Mouse (Mus musculus) CH12.LX (cell line): ENCODE measurements at regions not wholly inside any gene's neighbourhood (a gene's known extent, or its start where the extent isn't known, plus 50 kb on each side); places are given as distances from the start of the nearest gene placed in this dataset.

Experiments used
- DNase-seq: peaks from one replicate; pipeline ENCODE4 v3.0.0-alpha.2; 2013; ENCODE audit errors: extremely low read depth
- H3K27ac ChIP-seq: 2 replicates; pipeline ENCODE4 v1.5.1; 2012; ENCODE audit warnings: low read depth, mild to moderate bottlenecking, control low read depth, moderate library complexity; ENCODE audit not compliant: insufficient read depth
- H3K27me3 ChIP-seq: replicated peaks from 2 replicates; pipeline ENCODE3; 2012; ENCODE audit warnings: inconsistent platforms
- H3K36me3 ChIP-seq, 2 experiments: replicated peaks in 1 of 2; 2 replicates each; pipeline versions ENCODE3 to v1.6.1; 2012; ENCODE audit warnings: inconsistent platforms in 1 of 2, low read length in 1 of 2, mild to moderate bottlenecking in 1 of 2, mixed read lengths in 1 of 2, moderate library complexity in 1 of 2; ENCODE audit not compliant: control insufficient read depth in 1 of 2, insufficient read depth in 1 of 2
- H3K4me1 ChIP-seq, 2 experiments: 2 replicates each; pipeline ENCODE4 v1.6.1; 2012; ENCODE audit warnings: inconsistent platforms in 1 of 2, moderate library complexity in 1 of 2; ENCODE audit not compliant: insufficient read depth in 2 of 2, control insufficient read depth in 1 of 2
- H3K4me2 ChIP-seq: 2 replicates; pipeline ENCODE4 v1.6.1; 2012; ENCODE audit warnings: low read depth, mild to moderate bottlenecking, control low read depth; ENCODE audit not compliant: poor library complexity, insufficient read depth, severe bottlenecking
- H3K4me3 ChIP-seq, 3 experiments: fragments of 150-350 bp in 1 of 3; sonication (generic) in 1 of 3; replicated peaks in 1 of 3; 2 replicates each; pipeline versions ENCODE3 to v1.5.1; 2011 to 2012; ENCODE audit warnings: low read depth in 2 of 3, low read length in 2 of 3, mild to moderate bottlenecking in 2 of 3, moderate library complexity in 2 of 3, control low read depth in 1 of 3, improper control_type of control experiment in 1 of 3, inconsistent platforms in 1 of 3, mixed read lengths in 1 of 3; ENCODE audit not compliant: poor library complexity in 1 of 3
- H3K79me2 ChIP-seq: replicated peaks from 2 replicates; pipeline ENCODE4 v1.6.1; 2012; ENCODE audit warnings: mild to moderate bottlenecking, moderate library complexity; ENCODE audit not compliant: control insufficient read depth, poor library complexity, insufficient read depth, severe bottlenecking; ENCODE audit errors: extremely low read depth
- H3K9ac ChIP-seq: 2 replicates; pipeline ENCODE4 v1.6.1; 2012; ENCODE audit warnings: low read depth, mild to moderate bottlenecking, control low read depth, moderate library complexity; ENCODE audit not compliant: insufficient read depth
- H3K9me3 ChIP-seq: replicated peaks from 2 replicates; pipeline ENCODE3; 2012; ENCODE audit warnings: low read length, inconsistent platforms, mixed read lengths
- BHLHE40 ChIP-seq: IDR thresholded peaks from 2 replicates; pipeline ENCODE4 v1.6.1; 2011; ENCODE audit warnings: mild to moderate bottlenecking, low read depth, low read length, improper control_type of control experiment
- CHD1 ChIP-seq: IDR thresholded peaks from 2 replicates; pipeline ENCODE4 v1.6.1; 2012; ENCODE audit warnings: low read depth, low read length, improper control_type of control experiment, inconsistent platforms
- CTCF ChIP-seq, 2 experiments: IDR thresholded peaks in 1 of 2; conservative IDR thresholded peaks in 1 of 2; 2 replicates each; pipeline ENCODE4 v1.5.1; 2011 to 2012; ENCODE audit warnings: low read depth in 2 of 2, low read length in 2 of 2, improper control_type of control experiment in 1 of 2, inconsistent platforms in 1 of 2, mild to moderate bottlenecking in 1 of 2, moderate library complexity in 1 of 2
- E2F4 ChIP-seq: IDR thresholded peaks from 2 replicates; pipeline ENCODE4 v1.6.1; 2011; ENCODE audit warnings: low read depth, low read length, improper control_type of control experiment; ENCODE audit not compliant: insufficient replicate concordance
- ELF1 ChIP-seq: IDR thresholded peaks from 2 replicates; pipeline ENCODE4 v1.6.1; 2014; ENCODE audit warnings: low read depth, mild to moderate bottlenecking, inconsistent platforms, low read length, improper control_type of control experiment
- HCFC1 ChIP-seq: IDR thresholded peaks from 2 replicates; pipeline ENCODE4 v1.6.1; 2012; ENCODE audit warnings: low read depth, mild to moderate bottlenecking, inconsistent platforms, low read length, improper control_type of control experiment
- JUN ChIP-seq: IDR thresholded peaks from 2 replicates; pipeline ENCODE4 v1.6.1; 2011; ENCODE audit warnings: low read depth, mild to moderate bottlenecking, low read length, improper control_type of control experiment, moderate library complexity; ENCODE audit not compliant: insufficient read depth
- JUND ChIP-seq: conservative IDR thresholded peaks from 2 replicates; pipeline ENCODE4 v1.6.1; 2011; ENCODE audit warnings: low read depth, low read length, improper control_type of control experiment
- KAT2A ChIP-seq: IDR thresholded peaks from 2 replicates; pipeline ENCODE4 v1.6.1; 2012; ENCODE audit warnings: low read length, improper control_type of control experiment, inconsistent platforms; ENCODE audit not compliant: insufficient replicate concordance
- MAFK ChIP-seq: IDR thresholded peaks from 2 replicates; pipeline ENCODE4 v1.6.1; 2011; ENCODE audit warnings: low read length, improper control_type of control experiment; ENCODE audit not compliant: insufficient replicate concordance
- MAX ChIP-seq: IDR thresholded peaks from 2 replicates; pipeline ENCODE4 v1.6.1; 2011; ENCODE audit warnings: low read length, improper control_type of control experiment
- MAZ ChIP-seq: IDR thresholded peaks from 2 replicates; pipeline ENCODE4 v1.6.1; 2012; ENCODE audit warnings: low read depth, mild to moderate bottlenecking, inconsistent platforms, low read length, improper control_type of control experiment, moderate library complexity
- MXI1 ChIP-seq: IDR thresholded peaks from 2 replicates; pipeline ENCODE4 v1.6.1; 2011; ENCODE audit warnings: mild to moderate bottlenecking, low read depth, low read length, improper control_type of control experiment
- MYC ChIP-seq: IDR thresholded peaks from 2 replicates; pipeline ENCODE4 v1.6.1; 2011; ENCODE audit warnings: low read depth, mild to moderate bottlenecking, improper control_type of control experiment, low read length
- NELFE ChIP-seq: IDR thresholded peaks from 2 replicates; pipeline ENCODE4 v1.6.1; 2011; ENCODE audit warnings: low read depth, low read length, improper control_type of control experiment
- PAX5 ChIP-seq: IDR thresholded peaks from 2 replicates; pipeline ENCODE4 v1.6.1; 2012; ENCODE audit warnings: low read length, inconsistent platforms, mixed read lengths
- POLR2AphosphoS2 ChIP-seq: IDR thresholded peaks from 2 replicates; pipeline ENCODE4 v1.6.1; 2011; ENCODE audit warnings: low read depth, low read length, improper control_type of control experiment
- RAD21 ChIP-seq: IDR thresholded peaks from 2 replicates; pipeline ENCODE4 v1.6.1; 2011; ENCODE audit warnings: low read depth, mild to moderate bottlenecking, low read length, improper control_type of control experiment, moderate library complexity
- RCOR1 ChIP-seq: conservative IDR thresholded peaks from 2 replicates; pipeline ENCODE4 v1.6.1; 2012; ENCODE audit warnings: low read depth, mild to moderate bottlenecking, inconsistent platforms, low read length, improper control_type of control experiment
- SIN3A ChIP-seq: IDR thresholded peaks from 2 replicates; pipeline ENCODE4 v1.6.1; 2012; ENCODE audit warnings: low read length, improper control_type of control experiment, inconsistent platforms
- SMC3 ChIP-seq: IDR thresholded peaks from 2 replicates; pipeline ENCODE4 v1.6.1; 2011; ENCODE audit warnings: low read depth, low read length, improper control_type of control experiment
- TBP ChIP-seq: conservative IDR thresholded peaks from 2 replicates; pipeline ENCODE4 v1.6.1; 2011; ENCODE audit warnings: low read depth, low read length, improper control_type of control experiment
- UBTF ChIP-seq: IDR thresholded peaks from 2 replicates; pipeline ENCODE4 v1.6.1; 2012; ENCODE audit warnings: low read depth, mild to moderate bottlenecking, inconsistent platforms, low read length, improper control_type of control experiment, moderate library complexity
- USF1 ChIP-seq: IDR thresholded peaks from 2 replicates; pipeline ENCODE4 v1.6.1; 2014; ENCODE audit warnings: low read depth, mild to moderate bottlenecking, inconsistent platforms, low read length, improper control_type of control experiment
- ZC3H11A ChIP-seq: IDR thresholded peaks from 2 replicates; pipeline ENCODE4 v1.6.1; 2012; ENCODE audit warnings: low read depth, mild to moderate bottlenecking, inconsistent platforms, low read length, improper control_type of control experiment
- ZKSCAN1 ChIP-seq: IDR thresholded peaks from 2 replicates; pipeline ENCODE4 v1.6.1; 2012; ENCODE audit warnings: low read depth, inconsistent platforms, low read length, improper control_type of control experiment, borderline replicate concordance
- ZMIZ1 ChIP-seq: IDR thresholded peaks from 2 replicates; pipeline ENCODE4 v1.6.1; 2012; ENCODE audit warnings: low read depth, mild to moderate bottlenecking, inconsistent platforms, low read length, improper control_type of control experiment
- ZNF384 ChIP-seq: IDR thresholded peaks from 2 replicates; pipeline ENCODE4 v1.6.1; 2012; ENCODE audit warnings: low read depth, low read length, improper control_type of control experiment, inconsistent platforms
- dilution Hi-C: fragments of 300-500 bp; cut with MboI; formaldehyde crosslinking; loops from 2 replicates; pipeline ENCODE4 v1.14.3; 2020; ENCODE audit warnings: low sequenced_read_pairs; ENCODE audit not compliant: extremely low pct_unique_long_range_greater_than_20kb, extremely low pct_ligation_motif_present
- in situ Hi-C: fragments of 300-500 bp; cut with MboI; formaldehyde crosslinking; loops from 3 replicates; pipeline ENCODE4 v1.14.3; 2019; ENCODE audit warnings: low sequenced_read_pairs, low pct_ligation_motif_present, low pct_unique_long_range_greater_than_20kb, mixed read lengths

DNA sequence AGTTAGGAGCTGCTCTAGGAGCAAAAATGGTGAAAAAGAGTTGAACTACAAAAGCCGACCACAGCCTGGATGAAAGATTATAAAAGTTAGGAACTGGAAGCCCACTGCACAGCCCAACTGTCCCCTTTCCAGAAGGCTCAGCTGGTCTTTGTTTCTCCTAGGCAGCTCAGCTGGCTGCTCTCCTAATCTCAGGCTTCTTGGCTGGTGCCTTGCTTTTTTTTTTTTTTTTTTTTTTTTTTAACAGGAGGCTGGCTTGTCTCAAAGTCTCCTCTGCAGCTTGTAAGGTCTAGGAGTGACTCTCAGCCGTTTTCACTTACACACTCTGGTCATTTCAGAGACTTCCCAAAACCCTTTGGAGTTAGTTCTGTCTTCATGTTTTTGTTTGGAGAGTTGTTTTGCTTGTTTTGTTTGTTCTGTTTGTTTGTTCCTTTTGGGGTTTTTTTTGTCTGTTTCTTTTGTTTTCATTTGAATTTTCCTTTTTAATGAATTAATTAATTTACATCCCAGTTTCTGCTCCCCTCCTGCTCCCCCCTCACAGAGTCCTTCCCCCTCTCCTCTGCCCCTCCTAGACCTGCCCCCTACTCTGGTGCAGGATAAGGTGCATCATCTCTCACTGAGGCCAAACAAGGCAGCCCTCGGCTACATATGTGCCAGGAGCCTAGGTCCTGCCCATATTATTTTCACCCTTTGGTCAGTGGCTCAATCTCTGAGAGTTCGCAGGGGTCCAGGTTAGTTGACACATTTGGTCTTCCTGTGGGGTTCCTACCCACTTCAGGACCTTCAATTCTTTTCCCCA is 225.6 kb upstream of the Gm11146 start:
- no peaks in the 10 kb centered on the region for H3K79me2 ChIP-seq
- H3K36me3 ChIP-seq: no peaks in the 10 kb centered on the region
- no peak overlapping the region for H3K27ac ChIP-seq
- H3K4me3 ChIP-seq: no peak overlapping the region
- H3K4me1 ChIP-seq: no peaks in the 10 kb centered on the region
- in situ Hi-C loops (no loop called here), dilution Hi-C loops (no loop called here)
- no peak overlapping the region for H3K9ac ChIP-seq
- no peak for DNase-seq
- H3K27me3 ChIP-seq: no peaks in the 10 kb centered on the region
- H3K4me2 ChIP-seq: no peak overlapping the region
- no peak for TF ChIP-seq MAZ
- no peak for TF ChIP-seq ZNF384
- TF ChIP-seq ZC3H11A: no peak
- TF ChIP-seq SMC3: no peak
- TF ChIP-seq HCFC1: no peak
- TF ChIP-seq E2F4: no peak
- no peak for TF ChIP-seq USF1
- no peak for TF ChIP-seq CHD1
- TF ChIP-seq ELF1: no peak
- TF ChIP-seq ZMIZ1: no peak
- no peak for TF ChIP-seq ZKSCAN1
- TF ChIP-seq RCOR1: no peak
- TF ChIP-seq POLR2AphosphoS2: no peak
- TF ChIP-seq TBP: no peak
- no peak for TF ChIP-seq SIN3A
- no peak for TF ChIP-seq MAX
- H3K9me3 ChIP-seq: peaks cover 60% of the 10 kb centered on the region

DNA sequence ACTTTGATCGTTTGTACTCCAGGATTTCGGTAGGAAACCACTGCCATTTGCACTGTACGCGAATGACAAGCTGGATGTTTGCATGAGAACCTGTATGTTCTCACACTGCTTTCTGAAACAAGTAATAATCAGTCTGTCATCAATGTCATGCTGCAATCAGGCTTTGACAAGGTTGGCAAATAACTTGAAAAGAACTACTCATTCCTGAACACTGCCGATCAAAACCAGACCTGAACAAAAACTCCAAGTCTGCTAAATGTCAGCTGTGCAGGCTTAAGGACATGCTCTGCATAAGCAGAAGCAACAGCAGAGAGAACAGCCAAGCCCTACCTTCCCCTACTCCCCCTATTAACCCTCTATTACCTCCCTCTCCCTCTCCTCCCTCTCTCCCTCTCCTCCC is 197.8 kb upstream of the Gm11146 start:
- dilution Hi-C loops (no loop called here), in situ Hi-C loops (no loop called here)
- H3K27ac ChIP-seq: no peak overlapping the region

More for the DNA sequence above, 197.8 kb upstream of the Gm11146 start:
- H3K79me2 ChIP-seq: no peaks in the 10 kb centered on the region
- no peak for TF ChIP-seq ELF1
- TF ChIP-seq MXI1: no peak
- no peak for TF ChIP-seq MAZ
- no peak for TF ChIP-seq CHD1
- no peak for TF ChIP-seq MYC
- no peak for TF ChIP-seq MAFK
- TF ChIP-seq CTCF (conservative IDR thresholded peaks at IDR 0.05 in 1 of 2, IDR thresholded peaks at IDR 0.05 in 1 of 2; ENCODE audit: low read depth in 2 of 2, low read length in 2 of 2): no peak
- no peak for TF ChIP-seq KAT2A
- no peak for TF ChIP-seq ZNF384
- TF ChIP-seq JUN: no peak
- no peak for TF ChIP-seq BHLHE40
- no peak for TF ChIP-seq RAD21
- TF ChIP-seq UBTF: no peak
- TF ChIP-seq NELFE: no peak
- no peak for TF ChIP-seq PAX5
- no peak for TF ChIP-seq ZKSCAN1
- TF ChIP-seq JUND: no peak
- DNase-seq: no peak
- H3K4me3 ChIP-seq: no peak overlapping the region
- no peak overlapping the region for H3K9ac ChIP-seq
- peaks cover 43% of the 10 kb centered on the region for H3K9me3 ChIP-seq
- no peaks in the 10 kb centered on the region for H3K27me3 ChIP-seq
- H3K4me1 ChIP-seq: no peaks in the 10 kb centered on the region
- H3K36me3 ChIP-seq: no peaks in the 10 kb centered on the region
- H3K4me2 ChIP-seq: no peak overlapping the region
